Mouse (Mus musculus) neural tube, embryonic 11.5 days (tissue): ENCODE data around the gene Lrrc36. TPM values are rescaled to one million over a fixed set of nuclear protein-coding genes. Genes with fewer than 3 reads are reported as not detected.

Experiments used
- ATAC-seq: fragments of 200-750 bp; cut with Nextera tagmentation; 2 replicates; pipeline ENCODE4 v1.8.0; 2017; ENCODE audit warnings: moderate number of reproducible peaks, mild to moderate bottlenecking, moderate TSS enrichment, moderate library complexity; ENCODE audit not compliant: insufficient read depth, low FRiP score, low TSS enrichment
- DNase-seq: peaks from one replicate; pipeline ENCODE4 v3.0.0-alpha.2; 2015; ENCODE audit warnings: low spot score
- H3K27ac ChIP-seq: fragments of 300-500 bp; sonication (generic); 2 replicates; pipeline ENCODE4 v1.5.1; 2014; ENCODE audit warnings: low read depth, mild to moderate bottlenecking, low read length
- H3K27me3 ChIP-seq: fragments of 300-500 bp; sonication (generic); 2 replicates; pipeline ENCODE4 v1.6.1; 2014; ENCODE audit warnings: mild to moderate bottlenecking, low read length, mixed read lengths; ENCODE audit not compliant: control insufficient read depth, insufficient read depth
- H3K36me3 ChIP-seq: fragments of 300-500 bp; sonication (generic); 2 replicates; pipeline ENCODE4 v1.6.1; 2014; ENCODE audit warnings: mild to moderate bottlenecking, low read length, moderate library complexity, mixed read lengths; ENCODE audit not compliant: control insufficient read depth, insufficient read depth
- H3K4me1 ChIP-seq: fragments of 300-500 bp; sonication (generic); 2 replicates; pipeline ENCODE4 v1.6.1; 2014; ENCODE audit warnings: low read length, mixed read lengths; ENCODE audit not compliant: control insufficient read depth, insufficient read depth
- H3K4me2 ChIP-seq: fragments of 300-500 bp; sonication (generic); 2 replicates; pipeline ENCODE4 v1.6.1; 2014; ENCODE audit warnings: low read depth, mild to moderate bottlenecking, moderate library complexity
- H3K4me3 ChIP-seq: fragments of 300-500 bp; sonication (generic); 2 replicates; pipeline ENCODE4 v1.5.1; 2014; ENCODE audit warnings: low read depth, low read length
- H3K9ac ChIP-seq: fragments of 300-500 bp; sonication (generic); 2 replicates; pipeline ENCODE4 v1.6.1; 2014; ENCODE audit warnings: mild to moderate bottlenecking, low read length
- H3K9me3 ChIP-seq: fragments of 300-500 bp; sonication (generic); 2 replicates; pipeline ENCODE4 v1.6.1; 2016; ENCODE audit warnings: low read length; ENCODE audit not compliant: control insufficient read depth
- WGBS: fragments of 180-500 bp; shearing (Covaris S2); extraction: QIAGEN DNeasy Blood & Tissue Kit; methylation state at CpG from one replicate; pipeline ENCODE4 v1.1.7; 2014; 5-methylcytosine and 5-hydroxymethylcytosine counted together
- polyA plus RNA-seq: library from polyadenylated mRNA; unstranded; fragments of >200 nt; fragmentation: Nextera tagmentation; extraction: Ambion mirVana; gene quantifications from 2 replicates; pipeline ENCODE4 v1.2.1, GENCODE M21; 2014

The Lrrc36 gene
- polyA plus RNA-seq, 1 experiment from 2014 or later = 0.92 TPM

GRCm38 (mm10) chr8:105488082-105488481 lies 74.7 kb downstream of the Lrrc36 start:
- no peak for ATAC-seq
- WGBS = 62% methylated on average over 3 of the region's 3 CpGs
- Histone ChIP-seq H3K4me1 (peaks cover 7% of the 10 kb centered on the region), H3K9me3 (no peaks in the 10 kb centered on the region), H3K4me2 (no peak overlapping the region), H3K27me3 (no peaks in the 10 kb centered on the region), H3K9ac (no peak overlapping the region), H3K27ac (no peak overlapping the region), H3K36me3 (no peaks in the 10 kb centered on the region), H3K4me3 (no peak overlapping the region)
- DNase-seq = no peak

GRCm38 (mm10) chr8:105489281-105489680 lies 75.9 kb downstream of the Lrrc36 start:
- 50% methylated on average over 1 of the region's 1 CpGs for WGBS
- ATAC-seq = no peak

GRCm38 (mm10) chr8:105493495-105493894 lies 80.1 kb downstream of the Lrrc36 start:
- H3K9ac ChIP-seq = no peak overlapping the region
- no peak overlapping the region for H3K4me2 ChIP-seq
- H3K4me3 ChIP-seq = no peak overlapping the region
- no peak for DNase-seq
- no peaks in the 10 kb centered on the region for H3K27me3 ChIP-seq
- H3K27ac ChIP-seq = no peak overlapping the region
- ATAC-seq = no peak
- WGBS = 50% methylated on average over 3 of the region's 3 CpGs
- no peaks in the 10 kb centered on the region for H3K9me3 ChIP-seq
- peaks cover 7% of the 10 kb centered on the region for H3K4me1 ChIP-seq
- H3K36me3 ChIP-seq = no peaks in the 10 kb centered on the region

More at GRCm38 (mm10) chr8:105489281-105489680, 75.9 kb downstream of the Lrrc36 start:
- no peaks in the 10 kb centered on the region for H3K27me3 ChIP-seq
- H3K4me1 ChIP-seq = peaks cover 3% of the 10 kb centered on the region; the same call in 1 of the 2 replicates
- no peaks in the 10 kb centered on the region for H3K9me3 ChIP-seq
- H3K4me2 ChIP-seq = no peak overlapping the region
- no peak overlapping the region for H3K4me3 ChIP-seq
- H3K36me3 ChIP-seq = no peaks in the 10 kb centered on the region
- no peak overlapping the region for H3K9ac ChIP-seq
- DNase-seq = no peak
- H3K27ac ChIP-seq = no peak overlapping the region

GRCm38 (mm10) chr8:105494566-105494965 lies 81.2 kb downstream of the Lrrc36 start:
- H3K4me1 ChIP-seq = peaks cover 7% of the 10 kb centered on the region
- no peak overlapping the region for H3K9ac ChIP-seq
- no peaks in the 10 kb centered on the region for H3K9me3 ChIP-seq
- H3K4me3 ChIP-seq = no peak overlapping the region
- H3K4me2 ChIP-seq = no peak overlapping the region
- DNase-seq (no peak), ATAC-seq (no peak)
- no peak overlapping the region for H3K27ac ChIP-seq
- no peaks in the 10 kb centered on the region for H3K36me3 ChIP-seq
- no peaks in the 10 kb centered on the region for H3K27me3 ChIP-seq
- 78% methylated on average over 3 of the region's 3 CpGs for WGBS

DNA sequence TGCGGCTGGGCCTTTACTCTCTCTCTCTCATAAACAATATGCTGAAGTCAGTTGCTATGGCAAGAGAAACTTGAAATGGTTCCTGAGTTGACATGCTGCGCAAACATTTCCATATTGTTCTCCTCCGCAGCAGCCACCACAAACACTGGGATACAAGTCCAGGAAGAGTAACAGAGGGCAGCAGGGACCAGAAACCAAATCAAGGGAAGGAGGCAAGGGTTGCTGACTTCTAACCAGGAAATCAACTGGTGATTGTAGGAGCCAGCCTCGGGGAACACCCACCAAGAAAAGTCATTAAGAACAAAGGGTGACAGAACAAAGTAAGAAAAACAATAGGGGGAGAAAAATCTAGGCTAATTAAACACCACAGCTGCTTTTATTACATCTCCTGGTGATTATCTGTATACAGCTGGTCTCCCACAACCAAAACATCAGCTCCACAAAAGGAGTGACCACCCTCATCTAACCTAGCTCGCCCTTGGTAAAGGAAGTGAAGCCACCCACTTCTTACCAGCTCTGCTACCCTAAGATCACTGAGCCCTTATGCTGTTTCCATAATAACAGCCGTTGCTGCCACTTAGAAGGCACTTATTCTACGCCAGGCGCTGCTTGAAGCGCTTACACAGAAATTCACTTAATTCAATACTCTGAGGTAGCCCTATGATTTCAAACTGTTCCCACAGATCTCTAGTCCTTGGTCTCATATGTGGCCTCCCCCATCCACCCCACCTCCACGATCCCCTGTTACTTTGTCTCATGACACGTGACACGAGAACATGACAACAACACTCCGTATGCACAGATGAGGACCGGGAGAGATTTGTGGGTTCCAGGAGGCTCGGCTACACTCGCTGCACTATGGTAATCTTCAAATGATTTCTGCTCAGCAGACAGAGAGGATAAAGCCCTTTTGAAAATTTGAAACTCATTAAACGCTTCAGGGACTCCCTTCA lies 82.3 kb downstream of the Lrrc36 start:
- no peaks in the 10 kb centered on the region for H3K36me3 ChIP-seq
- 23% methylated on average over 17 of the region's 17 CpGs for WGBS
- no peaks in the 10 kb centered on the region for H3K9me3 ChIP-seq
- peak overlapping the region; percentile 91 for H3K4me2 ChIP-seq
- H3K4me3 ChIP-seq = peak overlapping the region; percentile 77
- H3K27ac ChIP-seq = no peak overlapping the region
- DNase-seq (no peak), ATAC-seq (no peak; the same call in 1 of the 2 replicates)
- no peaks in the 10 kb centered on the region for H3K27me3 ChIP-seq
- H3K9ac ChIP-seq = peak overlapping the region; percentile 87; the same call in 1 of the 2 replicates
- peaks cover 7% of the 10 kb centered on the region for H3K4me1 ChIP-seq

DNA sequence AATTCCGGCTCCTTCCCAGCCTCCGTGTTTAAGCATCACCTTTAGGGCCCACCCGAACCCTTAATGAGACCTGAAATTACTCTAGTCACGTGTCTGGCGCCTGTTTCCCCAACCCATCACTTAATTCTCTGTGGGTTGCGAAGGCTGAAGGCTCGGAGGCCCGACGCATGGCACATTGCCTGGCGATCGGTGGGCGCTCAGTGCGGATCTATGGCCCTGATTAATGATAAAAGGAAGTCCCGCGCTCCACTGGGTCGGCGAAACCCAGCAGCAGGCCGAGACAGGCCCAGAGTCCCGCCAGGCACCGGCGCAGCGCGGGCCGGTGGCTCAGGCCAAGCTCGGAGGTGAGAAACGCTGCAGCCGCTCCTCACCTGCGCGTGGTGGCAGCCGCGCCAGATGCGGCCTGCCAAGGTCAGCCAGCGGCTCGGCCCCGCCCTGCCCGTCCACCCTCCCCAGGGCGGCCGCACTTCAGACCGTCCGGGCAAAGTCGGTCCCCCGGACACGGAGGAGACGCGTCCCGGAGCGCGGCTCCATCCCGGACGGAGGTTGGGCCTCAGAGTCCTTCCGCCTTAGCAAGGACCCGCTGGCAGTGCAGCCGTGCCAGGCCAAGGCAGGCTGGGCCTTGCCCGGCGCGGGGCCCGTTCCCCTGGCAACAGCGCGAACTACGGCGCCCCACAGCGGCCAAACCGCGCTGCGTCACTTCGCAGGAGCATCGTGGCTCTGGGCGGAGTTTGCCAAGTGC lies 83.2 kb downstream of the Lrrc36 start, which contains the start of gene Zdhhc1:
Gene Zdhhc1, minus strand, starts transcription at position 464 of the 742 bp plus-strand sequence.
- Histone ChIP-seq H3K9ac (peak within 1 kb of the TSS; percentile 87), H3K9me3 (no peaks in the 10 kb centered on the region), H3K4me1 (peaks cover 7% of the 10 kb centered on the region), H3K36me3 (no peaks in the 10 kb centered on the region), H3K4me3 (peak within 1 kb of the TSS; percentile 77), H3K4me2 (peak within 1 kb of the TSS; percentile 91), H3K27ac (no peak within 1 kb of the TSS), H3K27me3 (no peaks in the 10 kb centered on the region)
- DNase-seq (peak; percentile 92), ATAC-seq (peak; percentile 90)
- under 1% methylated on average over 65 of the region's 68 CpGs for WGBS

DNA sequence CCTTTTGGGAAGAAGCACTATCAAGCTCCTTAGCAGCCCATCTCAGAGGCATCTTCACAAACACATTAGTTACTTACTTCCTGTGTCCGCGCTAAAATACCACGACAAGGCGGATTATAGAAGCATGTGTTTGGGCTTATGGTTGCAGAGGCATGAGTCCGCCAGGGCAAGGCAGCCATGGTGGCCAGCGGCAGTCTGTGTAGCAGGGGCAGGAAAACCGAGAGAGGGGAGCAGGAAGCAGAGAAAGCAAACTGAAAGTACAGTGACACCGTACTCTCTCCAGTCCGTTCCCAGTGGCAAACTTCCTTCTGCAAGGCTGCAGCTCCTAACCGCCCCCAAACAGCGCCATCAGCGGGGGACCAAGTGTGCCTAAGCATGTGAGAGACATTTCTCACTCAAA lies 86.4 kb downstream of the Lrrc36 start:
- no peaks in the 10 kb centered on the region for H3K27me3 ChIP-seq
- H3K4me3 ChIP-seq = no peak overlapping the region
- H3K9ac ChIP-seq = no peak overlapping the region
- no peaks in the 10 kb centered on the region for H3K36me3 ChIP-seq
- H3K4me2 ChIP-seq = no peak overlapping the region
- H3K4me1 ChIP-seq = peaks cover 7% of the 10 kb centered on the region
- ATAC-seq (no peak), DNase-seq (no peak)
- H3K27ac ChIP-seq = no peak overlapping the region
- 70% methylated on average over 12 of the region's 12 CpGs for WGBS
- H3K9me3 ChIP-seq = no peaks in the 10 kb centered on the region

GRCm38 (mm10) chr8:105504617-105505016 lies 91.2 kb downstream of the Lrrc36 start:
- no peak overlapping the region for H3K4me3 ChIP-seq
- H3K36me3 ChIP-seq = no peaks in the 10 kb centered on the region
- H3K4me1 ChIP-seq = no peaks in the 10 kb centered on the region
- no peak overlapping the region for H3K4me2 ChIP-seq
- no peak overlapping the region for H3K27ac ChIP-seq
- no peaks in the 10 kb centered on the region for H3K27me3 ChIP-seq
- no peak overlapping the region for H3K9ac ChIP-seq
- DNase-seq = no peak
- no peak for ATAC-seq
- WGBS = 85% methylated on average over 3 of the region's 3 CpGs
- no peaks in the 10 kb centered on the region for H3K9me3 ChIP-seq
